Mouse (Mus musculus) gastrocnemius, adult 2 months (tissue): ENCODE results near the gene Hoxb1. TPM values are rescaled to one million over a fixed set of nuclear protein-coding genes. Genes with fewer than 3 reads are reported as not detected.

Experiments used
- DNase-seq: peaks from one replicate; pipeline ENCODE4 v3.0.0; 2022
- H3K27ac ChIP-seq: fragments of 200-600 bp; 2 replicates; pipeline ENCODE4 v1.8.1; 2022; ENCODE audit warnings: mild to moderate bottlenecking
- H3K4me3 ChIP-seq: fragments of 200-600 bp; 2 replicates; pipeline ENCODE4 v1.8.1; 2022; ENCODE audit warnings: mild to moderate bottlenecking, moderate library complexity
- CTCF ChIP-seq: fragments of 200-600 bp; IDR thresholded peaks from 2 replicates; pipeline ENCODE4 v1.8.1; 2022; ENCODE audit warnings: antibody characterized with exemption, mild to moderate bottlenecking, moderate library complexity
- intact Hi-C: fragments of 180-260 bp; cut with DNase I; formaldehyde crosslinking; loops from one replicate; pipeline ENCODE4 v1.15.1; 2025
- total RNA-seq, 2 experiments: library from RNA; stranded (reverse); gene quantifications; 2 replicates each; pipeline ENCODE4 v1.2.3; 2021

Gene Hoxb1
- total RNA-seq, 2 experiments from 2014 or later, result not detected

GRCm38 (mm10) chr11:96325747-96326212 lies 39.8 kb upstream of the Hoxb1 start:
- no peak for DNase-seq
- Histone ChIP-seq H3K27ac (no peak overlapping the region), H3K4me3 (no peak overlapping the region)
- intact Hi-C loops, result no loop called here
- TF ChIP-seq CTCF, result no peak

- Histone ChIP-seq H3K27ac (no peak overlapping the region), H3K4me3 (no peak overlapping the region)
- intact Hi-C loops, result no loop called here
- no peak for DNase-seq
- no peak for TF ChIP-seq CTCF
These were observed 38.8 kb upstream of the Hoxb1 start for GRCm38 (mm10) chr11:96326705-96327104.

- intact Hi-C loops, result no loop called here
- no peak overlapping the region for H3K4me3 ChIP-seq
- no peak overlapping the region for H3K27ac ChIP-seq
- no peak for TF ChIP-seq CTCF
- DNase-seq, result no peak
These were observed 38.4 kb upstream of the Hoxb1 start for GRCm38 (mm10) chr11:96327122-96327521.

GRCm38 (mm10) chr11:96327750-96328149 lies 37.8 kb upstream of the Hoxb1 start:
- no peak for DNase-seq
- TF ChIP-seq CTCF, result no peak
- Histone ChIP-seq H3K4me3 (no peak overlapping the region), H3K27ac (no peak overlapping the region)
- intact Hi-C loops, result no loop called here

GRCm38 (mm10) chr11:96328605-96329004 lies 36.9 kb upstream of the Hoxb1 start:
- no peak for DNase-seq
- TF ChIP-seq CTCF, result no peak
- no peak overlapping the region for H3K4me3 ChIP-seq
- intact Hi-C loops, result no loop called here
- H3K27ac ChIP-seq, result no peak overlapping the region

GRCm38 (mm10) chr11:96332105-96332504 lies 33.4 kb upstream of the Hoxb1 start:
- H3K4me3 ChIP-seq, result no peak overlapping the region
- H3K27ac ChIP-seq, result no peak overlapping the region
- intact Hi-C loops, result no loop called here
- no peak for DNase-seq
- no peak for TF ChIP-seq CTCF

GRCm38 (mm10) chr11:96332618-96333032 lies 32.9 kb upstream of the Hoxb1 start:
- DNase-seq, result no peak
- peak overlapping the region; percentile 17 for H3K4me3 ChIP-seq
- no peak overlapping the region for H3K27ac ChIP-seq
- no peak for TF ChIP-seq CTCF
- intact Hi-C loops, result no loop called here

- no peak for DNase-seq
- no peak for TF ChIP-seq CTCF
- Histone ChIP-seq H3K27ac (no peak overlapping the region), H3K4me3 (no peak overlapping the region; the same call in 1 of the 2 replicates)
- intact Hi-C loops, result no loop called here
These were observed 32.1 kb upstream of the Hoxb1 start for GRCm38 (mm10) chr11:96333241-96334001.

GRCm38 (mm10) chr11:96334002-96334364 lies 31.6 kb upstream of the Hoxb1 start:
- Histone ChIP-seq H3K4me3 (no peak overlapping the region), H3K27ac (no peak overlapping the region)
- no peak for TF ChIP-seq CTCF
- DNase-seq, result no peak
- intact Hi-C loops, result no loop called here

- intact Hi-C loops, result no loop called here
- TF ChIP-seq CTCF, result no peak
- Histone ChIP-seq H3K27ac (no peak overlapping the region), H3K4me3 (no peak overlapping the region)
- no peak for DNase-seq
These were observed 30.6 kb upstream of the Hoxb1 start for GRCm38 (mm10) chr11:96334998-96335397.

GRCm38 (mm10) chr11:96336597-96336996 lies 29.0 kb upstream of the Hoxb1 start:
- DNase-seq, result no peak
- no peak overlapping the region for H3K4me3 ChIP-seq
- no peak for TF ChIP-seq CTCF
- H3K27ac ChIP-seq, result no peak overlapping the region
- intact Hi-C loops, result no loop called here

GRCm38 (mm10) chr11:96337026-96337425 lies 28.5 kb upstream of the Hoxb1 start:
- Histone ChIP-seq H3K4me3 (no peak overlapping the region), H3K27ac (no peak overlapping the region)
- TF ChIP-seq CTCF, result no peak
- intact Hi-C loops, result no loop called here
- no peak for DNase-seq

- DNase-seq, result no peak
- intact Hi-C loops, result no loop called here
- H3K27ac ChIP-seq, result no peak overlapping the region
- H3K4me3 ChIP-seq, result no peak overlapping the region
- no peak for TF ChIP-seq CTCF
These were observed 26.3 kb upstream of the Hoxb1 start for GRCm38 (mm10) chr11:96338957-96339855.
